Mouse (Mus musculus) neural tube, embryonic 13.5 days (tissue): ENCODE measurements around the gene Vrk2. TPM values are rescaled to one million over a fixed set of nuclear protein-coding genes. Genes with fewer than 3 reads are reported as not detected.

Experiments
- ATAC-seq: fragments of 200-750 bp; cut with Nextera tagmentation; 2 replicates; pipeline ENCODE4 v1.8.0; 2017; ENCODE audit warnings: low read depth, mild to moderate bottlenecking, moderate TSS enrichment, moderate library complexity
- H3K27ac ChIP-seq: fragments of 300-500 bp; sonication (generic); replicated peaks from 2 replicates; pipeline ENCODE4 v1.5.1; 2015; ENCODE audit warnings: moderate library complexity, mild to moderate bottlenecking, inconsistent platforms
- H3K27me3 ChIP-seq: fragments of 300-500 bp; sonication (generic); 2 replicates; pipeline ENCODE4 v1.6.1; 2015; ENCODE audit warnings: mild to moderate bottlenecking, inconsistent platforms
- H3K36me3 ChIP-seq: fragments of 300-500 bp; sonication (generic); 2 replicates; pipeline ENCODE4 v1.6.1; 2015; ENCODE audit warnings: mild to moderate bottlenecking, inconsistent platforms
- H3K4me1 ChIP-seq: fragments of 300-500 bp; sonication (generic); replicated peaks from 2 replicates; pipeline ENCODE4 v1.6.1; 2015; ENCODE audit warnings: inconsistent platforms
- H3K4me2 ChIP-seq: fragments of 300-500 bp; sonication (generic); 2 replicates; pipeline ENCODE4 v1.6.1; 2015; ENCODE audit warnings: inconsistent platforms, mild to moderate bottlenecking, moderate library complexity
- H3K4me3 ChIP-seq: fragments of 300-500 bp; sonication (generic); 2 replicates; pipeline ENCODE4 v1.5.1; 2015; ENCODE audit warnings: mild to moderate bottlenecking, inconsistent platforms
- H3K9ac ChIP-seq: fragments of 300-500 bp; sonication (generic); 2 replicates; pipeline ENCODE4 v1.6.1; 2015; ENCODE audit warnings: moderate library complexity, mild to moderate bottlenecking, inconsistent platforms
- H3K9me3 ChIP-seq: fragments of 300-500 bp; sonication (generic); 2 replicates; pipeline ENCODE4 v1.6.1; 2016; ENCODE audit warnings: inconsistent platforms
- WGBS: fragments of 180-500 bp; shearing (Covaris S2); methylation state at CpG from one replicate; pipeline ENCODE4 v1.1.7; 2015; 5-methylcytosine and 5-hydroxymethylcytosine counted together
- polyA plus RNA-seq: library from polyadenylated mRNA; unstranded; fragments of >200 nt; fragmentation: Nextera tagmentation; extraction: Ambion mirVana; gene quantifications from 2 replicates; pipeline ENCODE4 v1.2.1, GENCODE M21; 2015

The Vrk2 gene
- polyA plus RNA-seq, 1 experiment from 2014 or later = 4.2 TPM

GRCm38 (mm10) chr11:26532994-26533827 lies 60.6 kb downstream of the Vrk2 start:
- H3K9me3 ChIP-seq = no peaks in the 10 kb centered on the region
- no peak overlapping the region for H3K27ac ChIP-seq
- no peaks in the 10 kb centered on the region for H3K27me3 ChIP-seq
- H3K4me1 ChIP-seq = no peaks in the 10 kb centered on the region
- no peak for ATAC-seq
- no peak overlapping the region for H3K9ac ChIP-seq
- H3K4me2 ChIP-seq = no peak overlapping the region
- WGBS = 92% methylated on average over 5 of the region's 5 CpGs
- H3K4me3 ChIP-seq = no peak overlapping the region
- no peaks in the 10 kb centered on the region for H3K36me3 ChIP-seq

- Histone ChIP-seq H3K27ac (no peak overlapping the region), H3K9me3 (no peaks in the 10 kb centered on the region), H3K4me1 (no peaks in the 10 kb centered on the region), H3K4me2 (no peak overlapping the region), H3K36me3 (no peaks in the 10 kb centered on the region), H3K27me3 (no peaks in the 10 kb centered on the region), H3K4me3 (no peak overlapping the region), H3K9ac (no peak overlapping the region)
- no peak for ATAC-seq
- 93% methylated on average over 2 of the region's 2 CpGs for WGBS
Measured at GRCm38 (mm10) chr11:26526861-26527260, 66.9 kb downstream of the Vrk2 start.

- H3K9me3 ChIP-seq = no peaks in the 10 kb centered on the region
- no peak overlapping the region for H3K4me3 ChIP-seq
- H3K9ac ChIP-seq = no peak overlapping the region
- no peaks in the 10 kb centered on the region for H3K36me3 ChIP-seq
- ATAC-seq = no peak
- H3K27me3 ChIP-seq = no peaks in the 10 kb centered on the region
- no peaks in the 10 kb centered on the region for H3K4me1 ChIP-seq
- 91% methylated on average over 3 of the region's 3 CpGs for WGBS
- H3K27ac ChIP-seq = no peak overlapping the region
- no peak overlapping the region for H3K4me2 ChIP-seq
Measured at GRCm38 (mm10) chr11:26518991-26519390, 74.8 kb downstream of the Vrk2 start.

GRCm38 (mm10) chr11:26516086-26516485 lies 77.7 kb downstream of the Vrk2 start:
- Histone ChIP-seq H3K4me1 (no peaks in the 10 kb centered on the region), H3K4me2 (no peak overlapping the region), H3K9me3 (no peaks in the 10 kb centered on the region), H3K27me3 (no peaks in the 10 kb centered on the region), H3K4me3 (no peak overlapping the region), H3K36me3 (no peaks in the 10 kb centered on the region), H3K9ac (no peak overlapping the region), H3K27ac (no peak overlapping the region)
- ATAC-seq = no peak
- WGBS = 67% methylated on average over 2 of the region's 2 CpGs

GRCm38 (mm10) chr11:26513683-26514082 lies 80.1 kb downstream of the Vrk2 start:
- no peaks in the 10 kb centered on the region for H3K36me3 ChIP-seq
- ATAC-seq = no peak

GRCm38 (mm10) chr11:26495951-26496350 lies 97.8 kb downstream of the Vrk2 start:
- Histone ChIP-seq H3K36me3 (no peaks in the 10 kb centered on the region), H3K27ac (no peak overlapping the region), H3K27me3 (no peaks in the 10 kb centered on the region), H3K9ac (no peak overlapping the region), H3K9me3 (no peaks in the 10 kb centered on the region), H3K4me1 (no peaks in the 10 kb centered on the region), H3K4me2 (no peak overlapping the region), H3K4me3 (no peak overlapping the region)
- no peak for ATAC-seq
- 94% methylated on average over 5 of the region's 5 CpGs for WGBS

More at GRCm38 (mm10) chr11:26513683-26514082, 80.1 kb downstream of the Vrk2 start:
- Histone ChIP-seq H3K27ac (no peak overlapping the region), H3K9ac (no peak overlapping the region), H3K4me1 (no peaks in the 10 kb centered on the region), H3K4me3 (no peak overlapping the region), H3K4me2 (no peak overlapping the region), H3K9me3 (no peaks in the 10 kb centered on the region), H3K27me3 (no peaks in the 10 kb centered on the region)

GRCm38 (mm10) chr11:26489761-26490466 lies 103.9 kb downstream of the Vrk2 start:
- H3K36me3 ChIP-seq = no peaks in the 10 kb centered on the region
- no peak overlapping the region for H3K27ac ChIP-seq
- ATAC-seq = peak; percentile 77; the same call in 1 of the 2 replicates
- no peaks in the 10 kb centered on the region for H3K27me3 ChIP-seq
- H3K9me3 ChIP-seq = no peaks in the 10 kb centered on the region
- 71% methylated on average over 12 of the region's 12 CpGs for whole genome bisulfite sequencing
- H3K9ac ChIP-seq = no peak overlapping the region
- no peak overlapping the region for H3K4me3 ChIP-seq
- no peak overlapping the region for H3K4me2 ChIP-seq
- H3K4me1 ChIP-seq = 0 out of 2 replicates have a peak, but pooled peaks cover 4% of the 10 kb centered on the region

GRCm38 (mm10) chr11:26481691-26482242 lies 112.0 kb downstream of the Vrk2 start:
- Histone ChIP-seq H3K36me3 (no peaks in the 10 kb centered on the region), H3K4me3 (no peak overlapping the region), H3K9ac (no peak overlapping the region), H3K27ac (no peak overlapping the region), H3K4me2 (no peak overlapping the region), H3K9me3 (no peaks in the 10 kb centered on the region), H3K27me3 (no peaks in the 10 kb centered on the region), H3K4me1 (peaks cover 6% of the 10 kb centered on the region; the same call in 1 of the 2 replicates)
- no peak for ATAC-seq
- WGBS = 58% methylated on average over 3 of the region's 3 CpGs

- Histone ChIP-seq H3K9me3 (no peaks in the 10 kb centered on the region), H3K9ac (no peak overlapping the region), H3K4me1 (peaks cover 6% of the 10 kb centered on the region; the same call in 1 of the 2 replicates), H3K4me2 (no peak overlapping the region), H3K27me3 (no peaks in the 10 kb centered on the region), H3K36me3 (no peaks in the 10 kb centered on the region), H3K4me3 (no peak overlapping the region), H3K27ac (no peak overlapping the region)
- 87% methylated on average over 6 of the region's 6 CpGs for WGBS
- no peak for ATAC-seq
Measured at GRCm38 (mm10) chr11:26477037-26477739, 116.6 kb downstream of the Vrk2 start.

- ATAC-seq = no peak
Measured at GRCm38 (mm10) chr11:26454081-26454480, 139.7 kb downstream of the Vrk2 start.

GRCm38 (mm10) chr11:26452693-26453092 lies 141.1 kb downstream of the Vrk2 start:
- no peaks in the 10 kb centered on the region for H3K9me3 ChIP-seq
- no peak for ATAC-seq
- no peak overlapping the region for H3K4me3 ChIP-seq
- H3K9ac ChIP-seq = no peak overlapping the region
- H3K36me3 ChIP-seq = no peaks in the 10 kb centered on the region
- no peak overlapping the region for H3K4me2 ChIP-seq
- WGBS = 91% methylated on average over 4 of the region's 4 CpGs
- no peaks in the 10 kb centered on the region for H3K27me3 ChIP-seq
- no peak overlapping the region for H3K27ac ChIP-seq
- no peaks in the 10 kb centered on the region for H3K4me1 ChIP-seq

More at GRCm38 (mm10) chr11:26454081-26454480, 139.7 kb downstream of the Vrk2 start:
- H3K36me3 ChIP-seq = no peaks in the 10 kb centered on the region
- no peaks in the 10 kb centered on the region for H3K4me1 ChIP-seq
- H3K9ac ChIP-seq = no peak overlapping the region
- H3K4me3 ChIP-seq = no peak overlapping the region
- no peaks in the 10 kb centered on the region for H3K9me3 ChIP-seq
- no peak overlapping the region for H3K27ac ChIP-seq
- 95% methylated on average over 4 of the region's 4 CpGs for WGBS
- no peaks in the 10 kb centered on the region for H3K27me3 ChIP-seq
- no peak overlapping the region for H3K4me2 ChIP-seq

- H3K4me1 ChIP-seq = no peaks in the 10 kb centered on the region
- no peak overlapping the region for H3K4me2 ChIP-seq
- no peaks in the 10 kb centered on the region for H3K36me3 ChIP-seq
- no peak for ATAC-seq
- no peak overlapping the region for H3K27ac ChIP-seq
- no peaks in the 10 kb centered on the region; the same call in 1 of the 2 replicates for H3K9me3 ChIP-seq
- no peak overlapping the region for H3K9ac ChIP-seq
- WGBS = 82% methylated on average over 2 of the region's 2 CpGs
- no peak overlapping the region for H3K4me3 ChIP-seq
- no peaks in the 10 kb centered on the region for H3K27me3 ChIP-seq
Measured at GRCm38 (mm10) chr11:26451228-26451627, 142.6 kb downstream of the Vrk2 start.
